Mouse (Mus musculus) cerebellum, adult 2 months (tissue): ENCODE data around the gene Tbc1d16.

ENCODE experiments used
- CTCF ChIP-seq: fragments of 200-500 bp; IDR thresholded peaks from 2 replicates; pipeline ENCODE4 v1.5.1; 2011; ENCODE audit warnings: low read depth, mild to moderate bottlenecking, control low read depth, low read length, moderate library complexity, borderline replicate concordance; ENCODE audit not compliant: insufficient read depth
- POLR2A ChIP-seq: fragments of 200-500 bp; IDR thresholded peaks from 2 replicates; pipeline ENCODE4 v1.6.1; 2011; ENCODE audit warnings: low read length, control low read depth, borderline replicate concordance; ENCODE audit not compliant: insufficient read depth

- TF ChIP-seq CTCF, result no peak
- TF ChIP-seq POLR2A, result no peak
These were observed 10.0 kb upstream of the Tbc1d16 start for GRCm38 (mm10) chr11:119238305-119238721.
